Comparison of ENCODE assay signal across 18 mouse cellular contexts in genomic region chr5:120961004-120961403, GRCm38 (mm10). TPM values are rescaled to one million over a fixed set of nuclear protein-coding genes. Genes with fewer than 3 reads are reported as not detected.
DNase-seq lines count a peak whose midpoint lies in the region; ATAC-seq and TF ChIP-seq lines count a peak whose summit lies in the region.
"Had no signal": no experiment of that assay in that cellular context is flagged by ENCODE, and none has a peak within 500 bp of the region (broad histone marks: within the 10 kb centered on the region; RNA-seq: fewer than 3 reads in every experiment).

No protein-coding gene starts in this region.

- no peaks in the 10 kb centered on the region for H3K9me3 ChIP-seq in ES-E14 (ENCODE audit: control insufficient read depth, insufficient read depth, low read depth, low read length)
- H3K9me3 ChIP-seq: embryonic facial prominence, embryonic 15.5 days; forebrain, embryonic 13.5 days; liver, embryonic 13.5 days had no signal

- H3K4me3 ChIP-seq in ES-E14 (ENCODE audit: insufficient read depth in 1 of 2, low read depth in 1 of 2, low read length in 2 of 2, poor library complexity in 1 of 2, severe bottlenecking in 1 of 2), result no peak overlapping the region
- H3K4me3 ChIP-seq: embryonic facial prominence, embryonic 15.5 days; forebrain, embryonic 13.5 days; liver, embryonic 13.5 days had no signal

- H3K27ac ChIP-seq in ES-E14 (ENCODE audit: insufficient read depth, low read depth, low read length, poor library complexity, severe bottlenecking), result no peak overlapping the region
- H3K27ac ChIP-seq: embryonic facial prominence, embryonic 15.5 days; forebrain, embryonic 13.5 days; hindbrain, embryonic 14.5 days; liver, embryonic 13.5 days; macrophage had no signal

- peak; percentile 6 for DNase-seq in kidney, postnatal 14 days
- no peak for DNase-seq in kidney, adult 9 months
- DNase-seq in A20 (ENCODE audit: low read depth, low spot score) (peak; percentile 16), ES-E14 (ENCODE audit: low read depth, low spot score) (peak; percentile 47)
- peak; percentile 26 for DNase-seq in induced T-regulatory cell, adult 2 months (ENCODE audit: low read depth)
- no peak for DNase-seq in ovary, postnatal 36 days (ENCODE audit: low spot score)
- DNase-seq: cerebellum, adult 9-10 months; gastrocnemius, postnatal 14 days; liver, embryonic 13.5 days; right cerebral cortex, postnatal 4 days had no signal

- ATAC-seq in megakaryocyte-erythroid progenitor cell, adult 5-6 weeks (replicated peaks; ENCODE audit: low FRiP score, low TSS enrichment, poor library complexity, severe bottlenecking), result no peak
- ATAC-seq: forebrain, embryonic 13.5 days had no signal

- in situ Hi-C loops in ES-E14 (cut with MboI; ENCODE audit: low sequenced_read_pairs in 2 of 2, unreplicated experiment in 2 of 2), result no loop called here

- H3K9ac ChIP-seq in ES-E14 (ENCODE audit: insufficient read depth, low read depth, low read length, poor library complexity, severe bottlenecking), result no peak overlapping the region
- H3K9ac ChIP-seq: embryonic facial prominence, embryonic 15.5 days; forebrain, embryonic 13.5 days; hindbrain, embryonic 14.5 days; liver, embryonic 13.5 days had no signal

- no peaks in the 10 kb centered on the region for H3K4me1 ChIP-seq in ES-E14 (ENCODE audit: control insufficient read depth in 2 of 2, insufficient read depth in 2 of 2, low read length in 2 of 2, poor library complexity in 1 of 2)
- H3K4me1 ChIP-seq: embryonic facial prominence, embryonic 15.5 days; forebrain, embryonic 13.5 days; liver, embryonic 13.5 days had no signal

- no peaks in the 10 kb centered on the region for H3K36me3 ChIP-seq in ES-E14 (ENCODE audit: control insufficient read depth, insufficient read depth, low read length, poor library complexity, severe bottlenecking)
- H3K36me3 ChIP-seq: embryonic facial prominence, embryonic 15.5 days; liver, embryonic 13.5 days had no signal

TF ChIP-seq in ES-E14, 5 proteins besides CTCF, POLR2A, EP300 and RAD21:
- TF ChIP-seq MAFK (IDR thresholded peaks at IDR 0.05; ENCODE audit: insufficient read depth, low read depth, low read length), result no peak
- no peak for TF ChIP-seq ZC3H11A (IDR thresholded peaks at IDR 0.05; ENCODE audit: borderline replicate concordance, low read depth, low read length)
- no peak for TF ChIP-seq HCFC1 (IDR thresholded peaks at IDR 0.05; ENCODE audit: borderline replicate concordance, insufficient read depth, low read length)
- TF ChIP-seq CHD2 (IDR thresholded peaks at IDR 0.05; ENCODE audit: low read depth, low read length), result no peak
- TF ChIP-seq ZNF384 (IDR thresholded peaks at IDR 0.05; ENCODE audit: low read depth, low read length), result no peak

RNA-seq across cellular contexts. Expression of gene Oas1d, which starts 46.7 kb away (rescaled TPM):
- 0.63 and 1.2 TPM in 2 replicates for total RNA-seq in ES-E14 (2012; rRNA removed)
- not detected in 2 replicates for total RNA-seq in megakaryocyte-erythroid progenitor cell, adult 5-6 weeks (2014; fragmentation: Nextera tagmentation)
- not detected in 2 replicates for total RNA-seq in megakaryocyte-erythroid progenitor cell, adult 5-6 weeks (2017)
- total RNA-seq: gastrocnemius, postnatal 14 days; left cerebral cortex, postnatal 10 days; monocyte, adult 5-6 weeks; neutrophil, adult 5-6 weeks had no signal

RNA-seq across cellular contexts. Expression of gene Rph3a, which starts 48.9 kb away (rescaled TPM):
- total RNA-seq in ES-E14 (2012; rRNA removed), result 0.09 TPM in 1 of 2 replicates, not detected in the other
- total RNA-seq in megakaryocyte-erythroid progenitor cell, adult 5-6 weeks (2014; fragmentation: Nextera tagmentation), result not detected in 2 replicates
- total RNA-seq in megakaryocyte-erythroid progenitor cell, adult 5-6 weeks (2017), result not detected in 2 replicates
- total RNA-seq: monocyte, adult 5-6 weeks; neutrophil, adult 5-6 weeks had no signal

RNA-seq across cellular contexts. Expression of gene Oas1a, which starts 53.7 kb away (rescaled TPM):
- 7.8 and 10.7 TPM in 2 replicates for total RNA-seq in ES-E14 (2012; rRNA removed)
- total RNA-seq in megakaryocyte-erythroid progenitor cell, adult 5-6 weeks (2014; fragmentation: Nextera tagmentation), result 6.4 and 8.1 TPM in 2 replicates
- total RNA-seq in megakaryocyte-erythroid progenitor cell, adult 5-6 weeks (2017), result 6.9 and 9.6 TPM in 2 replicates
- total RNA-seq: gastrocnemius, postnatal 14 days had no signal

Comparison
In these comparisons a context has a peak if more than half of its experiments do, and no peak if none do; other contexts are left out.
1. DNase-seq: peak in kidney, postnatal 14 days (single experiment), A20 (single experiment), ES-E14 (single experiment) and induced T-regulatory cell, adult 2 months (single experiment); none in kidney, adult 9 months (single experiment) and ovary, postnatal 36 days (single experiment).